Mouse (Mus musculus) retina, postnatal 7 days (tissue): ENCODE measurements around the gene Tbc1d21.

Experiments
- DNase-seq: peaks from one replicate; pipeline ENCODE4 v3.0.0-alpha.2; 2012; ENCODE audit warnings: low read depth, low spot score

Gene Tbc1d21

DNA sequence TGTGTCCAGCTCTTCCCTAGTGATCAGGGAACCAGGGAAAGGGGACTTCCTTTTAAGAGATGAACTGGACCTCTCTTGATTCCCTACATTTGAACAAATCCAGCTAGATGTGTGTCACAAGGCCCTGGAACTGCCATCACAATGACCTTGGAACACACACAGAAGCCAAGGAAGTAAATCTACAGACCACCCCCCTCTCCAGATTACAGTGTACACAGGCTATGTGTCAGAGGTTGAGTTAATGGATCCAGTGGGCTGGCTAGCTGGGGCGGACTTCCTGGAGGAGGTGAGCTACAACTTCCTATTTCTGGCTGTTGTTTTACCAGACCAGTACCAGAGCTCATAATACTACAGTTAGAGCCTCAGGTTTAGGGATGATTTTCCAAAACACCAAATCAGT, at the start of gene Tbc1d21:
Gene Tbc1d21, minus strand, starts transcription at position 101 of the 400 bp plus-strand sequence.
- no peak for DNase-seq

DNA sequence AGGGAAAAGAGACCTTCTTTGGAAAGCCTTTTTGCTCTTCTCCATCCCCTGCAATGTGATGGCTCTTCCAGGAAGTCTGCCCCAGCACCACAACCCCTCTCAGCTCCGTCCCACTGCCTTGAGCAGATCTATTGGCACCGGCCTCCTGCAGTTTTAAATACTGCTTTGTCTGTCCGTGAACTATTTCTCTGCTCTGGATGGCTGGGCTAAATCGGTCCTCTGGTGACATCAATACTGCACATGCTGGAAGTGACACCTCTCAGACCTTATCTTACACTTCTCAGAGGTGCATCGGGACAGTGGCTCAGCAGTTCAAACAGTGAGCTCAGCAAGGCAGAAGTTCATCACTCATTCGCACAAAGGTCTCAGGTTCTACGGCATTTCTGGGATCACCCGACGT, 41.3 kb upstream of the Tbc1d21 start:
- no peak for DNase-seq

DNA sequence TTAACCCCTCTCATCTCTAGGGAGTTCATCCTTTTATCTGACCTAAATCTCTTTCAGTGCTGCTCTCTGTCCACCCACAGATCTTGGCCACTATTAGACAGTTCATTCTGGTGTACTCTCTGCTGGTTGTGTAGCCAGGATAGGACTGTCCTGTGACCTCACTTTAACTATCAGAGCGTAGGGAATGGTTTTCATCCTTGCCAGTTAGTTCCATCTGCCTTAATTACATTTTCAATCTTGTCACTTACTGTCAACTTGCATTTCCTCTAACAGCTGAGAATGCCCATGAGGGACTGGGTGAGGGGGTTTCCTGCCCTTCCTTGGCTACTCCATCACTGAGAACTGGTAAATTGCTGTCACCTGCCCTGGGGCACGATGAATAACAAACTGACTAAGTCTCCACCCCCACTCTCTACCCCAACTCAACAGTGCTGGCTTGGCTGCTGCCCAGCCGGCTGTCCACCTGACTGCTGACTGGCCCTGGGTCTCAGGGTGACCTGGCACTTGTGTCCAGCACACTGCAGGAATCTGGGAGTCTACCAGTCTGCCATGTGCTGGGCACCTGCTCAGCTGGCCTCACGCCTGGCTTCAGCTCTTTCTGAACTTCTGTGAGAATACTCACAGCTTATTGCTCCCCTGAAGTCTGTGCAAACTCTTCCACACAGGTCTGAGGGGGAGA, 39.9 kb upstream of the Tbc1d21 start:
- no peak for DNase-seq

DNA sequence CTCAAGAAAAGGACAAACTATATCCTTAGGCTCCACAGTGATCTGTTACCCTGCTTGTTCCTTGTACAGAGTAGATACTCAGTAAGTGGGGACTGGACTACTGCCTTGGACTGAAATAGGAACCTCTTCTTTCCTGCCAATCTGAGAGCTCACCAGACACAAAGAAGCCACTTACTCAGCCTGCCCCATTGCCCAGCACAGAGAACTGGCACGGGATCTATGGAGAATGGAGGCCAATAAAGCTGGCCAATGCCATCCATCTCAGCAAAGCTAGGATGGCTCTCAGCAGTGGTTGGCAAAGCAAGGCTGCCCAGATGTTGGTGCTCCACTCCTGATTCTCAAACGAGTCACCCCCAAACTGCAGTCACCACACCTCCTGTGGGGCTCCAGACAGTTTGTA, 39.0 kb upstream of the Tbc1d21 start:
- DNase-seq, result no peak

DNA sequence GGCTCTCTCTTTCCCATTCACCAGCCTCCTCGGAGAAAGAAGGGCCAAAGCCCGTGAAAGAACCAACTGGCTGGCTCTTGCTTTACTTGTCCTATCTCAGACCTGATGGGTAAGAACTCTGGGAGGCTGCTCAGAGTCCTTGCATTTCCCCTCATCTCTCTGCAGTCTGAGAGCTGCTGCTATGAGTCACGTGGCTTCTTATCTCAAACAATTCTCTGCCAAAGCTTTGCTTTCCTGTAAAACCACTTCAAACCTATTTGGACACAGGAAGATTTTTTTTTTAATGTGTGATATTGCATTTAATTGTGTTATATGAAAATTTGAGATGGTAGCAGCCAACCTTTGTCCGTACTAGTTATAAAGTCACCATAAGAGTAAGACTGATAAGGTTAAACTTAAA, 34.2 kb upstream of the Tbc1d21 start:
- DNase-seq, result no peak

DNA sequence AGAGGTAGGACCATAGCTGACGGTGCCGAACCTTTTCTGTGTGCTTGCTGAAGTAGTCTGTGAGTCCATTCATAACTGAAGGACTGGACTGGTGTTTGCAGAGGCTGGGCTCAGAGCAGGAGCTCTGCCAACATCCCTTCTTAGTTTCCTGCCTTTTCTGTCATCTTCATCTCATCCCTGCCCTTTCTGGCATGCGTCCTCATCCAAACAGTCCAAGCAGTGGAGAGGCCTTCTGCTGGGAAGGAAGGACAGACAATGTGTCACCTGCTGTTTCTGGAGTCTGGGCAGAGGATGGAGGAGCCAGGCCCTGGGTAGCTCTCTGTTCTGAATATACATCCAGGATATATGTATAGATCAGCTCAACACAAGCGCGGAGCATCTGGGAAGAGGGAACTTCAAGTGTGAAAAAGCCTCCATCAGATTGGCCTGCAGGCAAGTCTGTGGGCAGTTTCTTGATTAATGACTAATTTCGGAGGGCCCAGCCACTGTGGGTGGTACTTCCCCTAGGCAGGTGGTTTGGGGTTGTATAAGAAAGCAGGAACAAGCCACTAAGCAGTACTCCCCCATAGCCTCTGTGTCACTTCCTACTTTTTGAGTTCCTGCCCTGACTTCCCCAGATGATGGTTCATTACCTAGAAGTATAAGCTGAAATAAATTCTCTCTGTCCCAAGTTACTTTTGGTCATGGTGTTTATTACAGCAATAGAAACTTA, 31.3 kb upstream of the Tbc1d21 start:
- no peak for DNase-seq

DNA sequence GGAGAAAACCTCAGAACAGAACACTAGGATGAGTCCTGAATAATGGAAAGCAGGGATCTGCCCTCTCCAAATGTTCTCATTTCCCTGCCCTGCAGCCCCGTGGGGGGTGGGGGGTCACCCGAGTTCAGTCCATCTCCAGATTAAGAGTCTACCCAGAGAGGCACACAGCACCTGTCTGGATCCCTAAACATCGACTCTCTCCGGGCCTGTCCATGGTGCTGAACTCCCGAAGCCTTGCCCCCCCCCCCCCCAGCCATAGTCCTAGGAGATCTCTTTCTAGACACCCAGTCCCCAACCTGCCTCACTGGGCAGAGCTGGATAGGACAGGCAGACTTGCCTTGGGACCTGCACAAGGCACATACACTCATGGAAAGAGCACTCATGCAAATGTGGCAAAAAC, 29.4 kb upstream of the Tbc1d21 start:
- DNase-seq, result no peak

DNA sequence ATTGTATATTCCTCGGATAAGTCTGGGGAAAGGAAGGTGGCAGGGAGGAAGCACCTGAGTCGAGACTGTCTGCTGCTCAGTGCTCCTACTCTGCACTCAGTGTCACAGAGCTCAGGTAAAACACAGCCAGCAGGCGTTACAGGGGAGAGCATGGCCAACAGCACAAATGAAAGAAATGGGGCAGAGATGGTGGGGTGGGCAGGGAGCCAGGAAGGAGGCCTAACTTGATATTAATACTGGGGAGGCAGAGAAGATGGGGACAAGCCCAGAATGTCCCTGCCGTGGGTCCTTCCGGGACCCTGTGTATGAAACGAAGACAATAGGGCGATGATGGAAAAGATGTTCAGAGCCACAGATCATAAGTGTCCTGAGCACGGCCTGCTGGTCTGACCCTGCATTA, 24.4 kb upstream of the Tbc1d21 start:
- DNase-seq, result no peak

DNA sequence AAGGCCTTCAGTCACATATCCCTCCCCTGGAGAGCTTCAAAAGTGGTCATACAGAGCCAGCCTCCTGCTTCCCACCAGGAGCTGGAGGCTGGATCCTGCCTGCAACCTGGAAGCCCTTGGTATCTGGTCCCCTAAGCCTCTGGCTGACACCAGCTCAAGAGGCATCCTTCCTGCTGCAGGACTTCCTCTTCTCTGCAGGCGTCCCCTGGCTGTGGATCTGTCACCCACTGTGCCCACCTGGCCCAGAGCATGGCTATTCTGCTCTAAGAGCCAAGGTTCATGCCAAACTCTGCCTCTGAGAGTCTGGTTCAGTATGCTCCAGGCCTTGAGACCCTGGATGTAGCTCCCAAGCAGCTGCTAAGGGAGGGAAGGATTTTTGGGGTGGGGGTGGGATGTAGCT, 23.6 kb upstream of the Tbc1d21 start:
- DNase-seq, result no peak

DNA sequence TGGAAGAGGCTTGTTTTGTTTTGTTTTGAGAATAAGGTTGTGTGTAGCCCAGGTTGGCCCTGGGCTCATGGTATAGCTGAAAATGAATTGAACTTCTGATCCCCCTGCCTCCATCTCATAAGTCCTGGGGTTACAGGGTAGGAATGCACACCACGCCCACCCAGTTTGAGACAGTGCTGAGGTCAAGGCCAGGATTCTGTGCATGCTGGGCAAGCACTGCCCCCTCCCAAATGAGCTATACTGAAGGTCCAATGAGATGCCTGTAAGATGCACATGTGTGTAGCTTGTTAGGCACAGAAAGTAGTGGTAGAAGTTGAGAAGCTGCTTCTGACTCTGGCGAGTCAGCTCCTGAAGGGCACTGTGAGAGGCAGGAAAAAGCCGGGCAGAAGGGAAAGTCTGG, 18.1 kb upstream of the Tbc1d21 start:
- DNase-seq, result no peak

DNA sequence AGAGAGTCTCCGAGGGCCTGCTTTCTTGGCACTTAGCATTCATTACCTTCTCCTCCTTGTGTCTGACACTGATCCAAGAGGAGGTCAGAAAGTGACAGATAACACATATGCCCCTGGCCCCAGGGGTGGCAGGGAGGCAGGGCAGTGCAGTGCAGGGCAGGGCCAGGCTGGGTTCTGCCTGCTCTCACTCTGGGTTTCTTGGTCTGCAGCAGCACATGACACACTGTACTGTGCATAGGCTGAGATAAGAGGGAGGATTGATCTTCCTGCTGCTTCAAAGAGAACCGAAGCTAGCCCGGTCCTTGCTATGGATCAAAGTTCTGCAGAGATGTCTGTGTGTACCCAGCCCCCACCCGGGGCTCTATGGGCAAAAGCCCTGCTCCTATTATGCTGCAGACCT, 8.6 kb upstream of the Tbc1d21 start:
- DNase-seq, result no peak

DNA sequence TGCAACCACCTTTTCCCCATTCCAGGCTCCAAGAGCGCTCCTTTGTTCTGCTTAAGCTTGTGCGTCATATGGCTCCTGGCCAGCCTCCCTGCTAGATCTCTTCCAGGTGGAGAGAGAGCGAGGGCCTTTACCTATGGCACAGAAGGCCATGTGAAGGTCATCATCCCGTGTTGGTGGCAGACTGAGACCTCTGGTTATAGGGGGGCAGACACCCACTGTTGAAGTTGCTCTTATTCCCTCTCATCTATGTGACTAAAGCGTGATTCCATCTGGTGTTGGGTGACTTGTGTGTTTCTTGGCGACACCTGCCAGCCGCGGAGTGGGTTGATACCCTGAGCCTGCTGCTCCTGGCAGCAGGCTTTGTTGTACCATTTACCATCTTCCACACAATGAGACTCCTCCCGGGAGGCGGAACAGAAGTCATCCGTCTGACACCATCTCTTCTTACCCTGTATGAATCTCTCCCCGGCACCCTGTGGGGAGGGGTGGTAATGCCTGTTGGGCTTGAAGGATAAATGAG, 3.7 kb upstream of the Tbc1d21 start:
- no peak for DNase-seq

DNA sequence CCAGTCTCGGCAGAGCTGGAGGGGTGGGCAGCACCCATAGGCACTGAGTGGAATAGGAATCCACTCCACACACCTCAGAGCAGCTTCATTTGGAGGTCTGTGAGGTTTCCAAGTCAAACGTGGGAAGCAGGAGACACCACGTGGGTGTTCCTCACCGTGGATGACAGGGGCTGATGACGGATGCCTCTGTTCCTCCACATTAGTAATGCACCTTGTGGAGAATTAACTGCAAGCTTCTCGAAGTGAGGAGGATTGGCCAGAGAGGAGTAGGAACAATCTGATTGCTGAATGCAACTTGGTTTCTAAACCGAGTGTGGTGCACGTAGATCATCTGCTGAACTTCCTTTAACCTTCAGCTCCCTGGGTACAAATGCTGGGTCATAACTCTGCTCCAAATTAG, 1.7 kb upstream of the Tbc1d21 start:
- DNase-seq, result no peak

DNA sequence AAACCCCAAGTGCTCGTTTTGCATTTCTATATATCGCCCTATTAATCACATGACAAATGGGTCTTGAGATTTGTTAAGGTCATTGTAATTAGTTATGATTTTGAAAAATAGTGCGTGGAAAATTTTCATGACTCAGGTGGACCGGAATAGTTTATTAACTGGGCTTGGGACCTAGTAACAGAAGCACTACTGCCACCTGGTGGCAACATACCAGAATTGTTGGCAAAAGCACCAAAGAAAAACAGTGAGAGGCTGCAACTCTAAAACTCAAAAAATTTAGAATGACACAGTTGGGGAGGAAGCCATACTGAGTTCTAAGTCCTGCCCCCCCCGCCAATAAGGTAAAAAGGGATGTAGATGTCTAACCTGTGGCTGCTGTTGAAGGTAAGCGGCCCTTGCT, 611 bp downstream of the Tbc1d21 start:
- no peak for DNase-seq

DNA sequence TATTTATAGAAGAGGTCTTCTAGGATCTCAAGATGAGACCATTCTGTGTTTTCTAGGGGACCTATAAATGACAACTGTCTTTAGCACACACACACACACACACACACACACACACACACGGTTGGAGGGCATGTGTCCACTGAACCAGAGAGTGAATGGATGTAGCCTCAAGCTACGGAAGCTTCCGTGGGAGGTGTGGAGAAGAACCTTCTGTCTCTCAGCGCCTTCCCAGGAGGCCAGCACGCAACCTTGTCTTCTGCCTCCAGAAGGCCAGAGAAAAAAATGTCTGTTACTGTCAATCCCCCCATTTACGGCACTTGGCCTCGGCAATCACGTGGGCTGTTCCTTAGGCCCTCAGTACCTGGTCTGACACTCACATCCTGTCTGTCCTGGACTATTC, 5.9 kb downstream of the Tbc1d21 start:
- DNase-seq, result no peak

DNA sequence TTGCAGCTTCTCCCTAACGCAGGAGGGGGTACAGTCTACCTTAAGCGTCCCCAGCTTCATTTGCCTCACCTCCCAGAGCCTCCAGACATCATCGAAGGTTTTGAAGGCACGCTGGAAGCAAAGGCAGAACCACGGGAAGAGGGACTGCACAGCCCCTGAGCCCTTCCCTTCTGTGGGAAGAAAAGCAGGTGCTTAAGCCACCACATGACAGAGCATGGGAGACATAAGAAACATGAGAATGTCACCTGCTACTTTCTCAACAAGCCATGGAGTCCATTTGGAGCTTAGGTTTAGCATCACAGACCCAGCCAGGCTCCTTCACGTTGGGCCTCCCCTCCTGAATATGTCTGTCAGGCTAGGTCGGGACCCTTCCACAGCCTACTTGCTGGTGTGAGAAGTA, 8.3 kb downstream of the Tbc1d21 start:
- no peak for DNase-seq

DNA sequence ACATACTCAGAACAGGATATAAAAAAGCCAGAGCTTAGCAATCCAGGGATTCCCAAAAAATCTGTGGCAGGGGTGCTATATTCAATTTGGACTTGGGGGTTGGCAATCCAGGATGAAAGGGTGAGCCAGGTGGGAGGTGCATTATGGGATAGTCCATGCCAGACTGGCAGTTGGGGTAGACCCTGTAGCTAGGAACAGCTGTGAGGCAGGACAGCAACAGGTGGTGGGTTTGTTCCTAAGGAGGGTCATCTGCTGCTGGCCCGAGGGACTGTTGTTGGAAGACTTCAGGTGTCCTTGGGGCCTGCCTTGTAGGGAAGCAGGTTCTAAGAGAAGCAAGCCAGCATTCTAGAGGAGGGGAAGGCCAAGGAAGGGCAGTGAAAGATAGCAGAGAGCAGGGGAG, 8.9 kb downstream of the Tbc1d21 start:
- DNase-seq, result no peak

DNA sequence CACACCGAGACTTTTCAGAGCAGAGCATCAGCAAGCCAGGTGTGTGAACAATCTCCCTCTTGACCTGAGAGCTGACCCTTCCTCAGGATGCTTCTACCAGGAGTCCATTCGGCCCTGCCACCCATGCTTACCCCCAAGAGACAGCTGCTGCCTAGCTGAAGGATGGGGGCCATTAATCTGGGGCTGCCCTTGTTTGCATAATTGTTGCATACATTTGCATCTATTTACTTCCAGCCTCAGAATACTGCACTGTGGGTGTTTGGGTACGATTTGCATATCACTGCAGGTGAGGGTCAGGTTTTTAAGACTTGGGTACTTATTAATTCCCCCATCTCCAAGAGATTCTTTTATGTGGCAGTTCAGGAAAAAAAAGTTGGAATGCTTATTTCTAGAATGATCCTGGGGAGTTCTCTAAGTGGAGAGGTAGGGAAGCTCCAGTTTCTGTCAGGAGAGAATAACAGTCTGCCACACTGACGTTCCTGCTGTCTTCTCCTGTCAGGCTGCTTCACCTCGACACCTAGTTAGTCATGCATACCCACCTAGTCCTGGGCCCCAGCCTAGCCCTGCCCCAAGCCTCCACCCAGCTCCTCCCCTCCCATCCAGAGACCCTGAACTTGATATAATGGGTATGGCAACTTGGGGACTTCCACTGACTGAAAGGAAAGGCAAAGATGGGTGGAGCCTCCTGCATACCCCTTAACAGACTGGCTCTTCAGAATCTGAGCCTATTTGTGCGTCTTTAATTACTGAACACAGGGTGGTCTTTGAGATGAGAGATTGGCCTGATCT, 14.8 kb downstream of the Tbc1d21 start:
- no peak for DNase-seq

DNA sequence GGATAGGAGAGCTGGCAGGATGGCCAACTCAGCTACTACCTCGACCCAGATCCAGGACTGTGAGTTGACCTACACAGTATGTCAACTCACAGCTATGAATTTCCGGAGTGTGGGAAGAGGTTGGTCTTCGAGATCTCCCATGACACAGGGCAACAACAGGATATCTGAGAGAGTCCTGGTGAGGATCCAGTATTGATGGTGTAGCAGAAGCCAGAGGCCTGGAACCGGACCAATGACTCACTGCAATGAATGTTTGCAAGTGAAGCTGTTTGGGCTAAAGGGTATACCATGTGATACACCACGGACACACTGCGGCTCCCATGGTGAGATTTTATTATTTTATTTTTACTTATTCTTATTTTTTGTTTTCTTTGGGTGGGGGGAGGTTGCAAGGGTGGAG, 15.6 kb downstream of the Tbc1d21 start:
- no peak for DNase-seq

DNA sequence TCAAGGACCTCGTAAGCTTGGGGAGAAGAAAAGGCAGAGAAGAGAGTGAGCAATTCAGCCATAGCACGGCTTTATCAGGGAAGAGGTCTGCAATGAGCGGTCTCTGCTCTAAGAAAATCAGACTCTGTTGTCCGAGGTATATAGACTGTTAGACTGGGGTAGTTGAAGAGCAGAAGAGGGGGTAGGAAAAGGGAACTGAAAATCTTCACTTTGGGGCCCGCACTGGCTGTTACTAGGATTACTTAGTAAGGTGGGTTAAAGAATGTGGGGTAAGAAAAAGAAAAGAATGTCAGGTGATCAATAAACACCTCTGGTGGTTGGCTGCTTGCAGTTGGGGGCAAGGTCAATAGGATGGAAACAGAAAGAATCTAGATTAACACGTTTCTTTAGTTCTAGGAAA, 17.0 kb downstream of the Tbc1d21 start:
- DNase-seq, result no peak

DNA sequence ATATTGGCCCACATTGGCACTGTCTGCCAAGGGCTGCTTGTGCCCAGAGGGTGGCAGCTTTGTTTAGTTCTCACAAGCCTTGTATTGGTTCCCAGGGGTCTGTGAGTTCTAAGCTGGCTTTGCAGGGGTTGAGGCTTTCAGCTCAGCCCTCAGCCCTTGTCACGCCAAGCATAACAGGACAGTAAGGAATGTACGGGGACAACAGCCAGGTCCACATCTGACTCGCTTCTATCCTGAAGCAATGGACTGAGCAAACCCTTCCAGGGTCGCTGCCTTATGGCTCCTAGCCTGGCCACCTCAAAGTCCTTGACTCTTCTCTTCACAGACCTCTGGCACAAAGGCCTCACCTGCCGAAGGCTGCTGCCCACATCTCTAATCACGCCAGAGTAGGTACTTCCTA, 22.5 kb downstream of the Tbc1d21 start:
- DNase-seq, result no peak

DNA sequence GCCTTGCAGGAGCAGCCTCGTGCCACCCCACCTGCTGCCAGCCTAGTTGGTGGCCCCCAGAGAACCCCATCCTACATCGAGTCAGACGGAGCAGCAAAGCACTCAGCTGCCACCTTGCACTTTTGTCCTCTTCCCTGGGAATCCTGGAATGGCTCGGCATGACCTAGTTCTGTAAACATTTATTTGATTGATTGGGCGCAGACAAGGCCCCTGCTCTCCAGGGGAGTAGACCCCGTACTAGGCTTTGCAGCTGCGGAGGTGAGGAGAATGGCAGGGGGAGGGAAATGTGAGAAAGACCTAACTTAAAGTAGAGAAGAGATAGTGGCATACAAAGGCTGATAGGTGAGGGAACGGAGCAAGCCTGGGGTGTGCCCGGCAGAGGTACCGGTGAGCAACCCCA, 23.8 kb downstream of the Tbc1d21 start:
- no peak for DNase-seq

DNA sequence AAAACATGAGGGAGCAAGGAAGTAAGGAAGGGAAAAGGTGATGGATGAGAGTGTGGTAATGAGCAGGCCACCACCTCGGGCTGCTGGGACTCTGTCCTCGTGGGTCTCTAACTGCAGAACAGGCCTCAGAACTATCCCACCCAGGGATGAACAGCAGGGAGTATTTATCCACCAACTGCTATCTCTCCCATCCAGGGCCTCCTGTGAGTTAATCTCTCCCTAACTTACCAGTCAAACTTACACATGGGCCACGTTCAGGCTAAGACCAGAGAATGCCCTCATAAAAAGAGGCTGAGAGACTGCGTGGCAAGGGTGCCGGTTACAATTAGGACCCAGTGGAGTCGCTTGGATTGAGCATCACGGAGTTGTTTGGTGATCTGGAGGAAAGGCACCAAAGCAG, 24.3 kb downstream of the Tbc1d21 start:
- no peak for DNase-seq
